Mouse (Mus musculus) B cell, adult 2 months (primary cell): ENCODE data around the gene Cfdp1.

Experiments used
- DNase-seq, 2 experiments: peaks; one replicate each; pipeline ENCODE4 v3.0.0; 2022

The Cfdp1 gene

DNA sequence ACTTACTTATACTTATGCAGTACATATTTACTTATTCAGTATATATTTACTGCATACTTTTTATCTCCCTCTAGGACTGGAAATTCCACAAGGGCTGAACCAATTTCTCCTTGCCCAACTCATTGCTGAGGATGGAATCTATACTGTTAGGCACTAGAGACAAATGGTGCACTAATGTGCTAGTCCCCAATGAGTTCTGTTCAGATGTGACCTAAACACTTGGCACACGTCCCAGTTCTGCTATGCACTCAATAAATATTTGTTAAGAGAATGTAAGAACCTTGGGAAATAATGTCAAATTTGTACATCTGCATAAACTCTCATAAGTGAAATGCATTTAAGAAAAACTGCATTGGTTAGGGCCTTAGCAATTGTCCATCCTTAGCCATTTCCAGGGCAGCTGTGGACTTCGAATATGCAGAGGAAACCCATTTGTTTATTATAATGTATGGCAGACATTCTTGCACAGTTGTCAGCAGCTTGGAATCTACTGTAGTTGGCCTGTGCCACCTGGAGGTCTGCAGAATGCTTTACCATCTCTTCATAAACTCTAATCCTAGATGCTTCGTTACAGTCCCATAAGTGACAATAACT is 60.7 kb downstream of the Cfdp1 start:
- DNase-seq: no peak

GRCm38 (mm10) chr8:111789639-111790038 is 64.5 kb downstream of the Cfdp1 start:
- no peak for DNase-seq

- DNase-seq: no peak
Measured at GRCm38 (mm10) chr8:111789200-111789599, 64.9 kb downstream of the Cfdp1 start.

- no peak for DNase-seq
Measured at GRCm38 (mm10) chr8:111788497-111788896, 65.6 kb downstream of the Cfdp1 start.

GRCm38 (mm10) chr8:111788085-111788484 is 66.0 kb downstream of the Cfdp1 start:
- DNase-seq: no peak

DNA sequence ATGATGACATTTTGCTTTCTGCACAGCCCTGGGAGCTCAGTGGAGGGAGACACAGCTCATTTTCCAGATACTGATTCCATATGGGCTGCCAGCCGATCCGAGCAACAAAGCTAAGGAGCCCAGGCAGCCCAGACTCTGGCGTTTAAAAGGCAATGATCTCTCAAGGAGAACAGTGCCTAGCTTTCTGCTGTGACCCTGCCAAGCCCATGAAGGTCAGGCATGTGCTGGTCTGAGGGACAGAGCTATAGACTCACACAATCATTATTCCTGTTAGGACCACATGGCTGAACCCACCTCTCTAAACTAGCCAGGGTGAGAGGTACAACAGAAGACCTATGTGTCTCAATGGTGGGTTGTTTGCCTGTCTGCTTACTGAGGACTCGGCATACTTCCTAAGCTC is 66.4 kb downstream of the Cfdp1 start:
- DNase-seq: no peak

- no peak for DNase-seq
Measured at GRCm38 (mm10) chr8:111786701-111787588, 67.1 kb downstream of the Cfdp1 start.

GRCm38 (mm10) chr8:111786116-111786515 is 68.0 kb downstream of the Cfdp1 start:
- DNase-seq: no peak

DNA sequence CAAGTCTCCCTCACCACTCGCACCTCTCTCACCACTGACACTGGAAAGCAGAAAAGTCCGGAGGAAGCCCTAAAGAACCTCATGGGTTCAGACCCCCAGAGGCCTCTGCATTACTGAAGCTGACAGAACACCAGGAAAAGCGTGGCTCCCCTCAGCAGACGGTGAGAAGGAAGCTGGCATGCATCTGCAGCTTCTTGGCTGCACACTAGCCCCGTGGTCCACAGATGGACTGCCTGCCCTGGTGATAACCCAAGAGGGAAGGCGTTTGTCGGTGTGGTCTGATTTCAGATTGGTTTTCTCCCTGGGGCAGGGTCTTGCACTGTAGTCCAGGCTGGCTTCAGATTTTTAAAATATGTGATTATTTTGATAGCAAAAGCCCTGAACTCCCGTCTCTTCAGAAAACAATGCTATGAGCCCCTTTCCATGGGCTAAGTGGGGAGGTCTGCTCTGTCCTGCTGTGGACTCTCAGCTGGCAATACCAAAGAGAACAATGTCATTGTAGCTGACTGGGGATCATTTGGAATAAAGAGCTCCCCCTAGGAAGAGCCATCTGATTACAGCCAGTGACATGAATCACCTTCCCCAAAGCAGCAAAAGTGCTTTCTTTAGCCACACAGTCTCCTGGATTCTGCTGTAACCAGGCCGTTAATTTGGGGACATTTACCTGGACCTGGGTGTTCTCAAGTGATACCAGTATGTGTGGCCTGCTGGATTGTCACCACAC is 71.3 kb downstream of the Cfdp1 start:
- no peak for DNase-seq

DNA sequence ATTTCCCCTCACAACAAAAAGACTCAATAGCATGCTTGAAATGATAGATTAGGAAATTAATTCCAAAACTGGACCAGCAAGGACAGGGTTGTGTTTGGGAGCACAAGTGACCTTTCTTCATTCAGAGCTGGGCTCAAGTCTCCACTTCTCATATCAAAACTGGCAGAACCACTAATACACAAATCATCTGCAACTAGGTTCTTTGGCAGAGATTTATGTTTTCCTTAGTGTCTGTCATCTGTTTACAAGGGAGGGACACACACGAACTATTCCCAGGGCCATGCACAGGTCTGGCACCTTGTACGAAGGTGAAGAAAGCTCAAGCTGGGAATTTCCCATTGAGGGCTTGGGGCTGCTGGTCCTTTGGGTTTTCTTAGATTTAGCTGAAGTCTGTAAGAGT is 71.9 kb downstream of the Cfdp1 start:
- no peak for DNase-seq

DNA sequence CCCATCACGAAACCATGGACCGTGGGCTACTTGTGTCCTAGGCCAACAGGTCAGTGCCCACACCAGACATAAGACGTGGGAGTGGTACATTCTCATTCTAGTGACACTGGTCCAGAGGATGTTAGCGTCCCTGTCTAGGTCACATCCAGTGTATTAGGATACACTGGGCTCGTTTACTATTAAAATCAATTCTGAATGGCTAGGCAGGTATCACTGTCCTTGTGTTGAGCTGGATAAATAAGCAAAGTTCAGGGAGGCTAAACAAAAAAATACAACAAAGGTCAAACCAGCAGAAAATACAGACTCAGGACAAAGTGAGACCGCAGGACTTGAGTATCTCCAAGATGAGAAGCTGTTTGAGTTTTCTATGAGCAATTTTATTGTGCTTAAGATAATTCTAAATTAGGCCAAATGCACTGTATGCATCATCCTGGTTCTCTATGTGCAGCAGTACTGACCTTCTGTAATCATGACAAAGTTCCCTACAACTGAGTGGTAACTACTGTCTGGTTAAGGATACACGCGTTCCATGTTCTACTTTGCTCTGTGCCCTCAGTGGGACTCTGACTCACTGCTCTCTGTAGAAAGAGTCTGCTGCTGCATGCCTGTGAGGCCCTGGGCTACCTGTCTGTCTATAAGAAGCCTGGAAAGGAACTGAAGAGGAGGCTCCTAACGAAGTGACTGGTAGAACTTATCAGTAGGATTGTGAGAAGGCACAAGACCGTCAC is 73.2 kb downstream of the Cfdp1 start:
- no peak for DNase-seq

- DNase-seq: no peak
Measured at GRCm38 (mm10) chr8:111779690-111780089, 74.4 kb downstream of the Cfdp1 start.

DNA sequence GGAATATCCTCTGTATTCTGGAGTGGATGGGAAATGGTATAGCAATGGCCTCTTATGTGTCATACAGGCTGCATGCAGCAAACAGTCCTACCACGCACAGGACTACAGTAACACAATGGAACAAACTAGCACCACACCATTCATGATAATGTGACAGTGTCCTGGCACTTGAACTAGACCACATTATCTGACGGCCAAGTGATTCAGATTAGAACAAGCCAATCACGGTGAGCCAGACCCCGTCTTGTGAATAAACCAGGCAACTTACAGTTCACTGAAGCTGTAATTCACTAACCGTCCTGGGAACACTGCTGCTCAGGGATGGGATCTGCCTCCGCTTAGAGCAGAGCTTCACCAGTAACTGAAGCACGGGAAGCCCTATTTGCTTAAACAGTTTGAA is 75.3 kb downstream of the Cfdp1 start:
- no peak for DNase-seq

GRCm38 (mm10) chr8:111776492-111776891 is 77.6 kb downstream of the Cfdp1 start:
- DNase-seq: no peak

DNA sequence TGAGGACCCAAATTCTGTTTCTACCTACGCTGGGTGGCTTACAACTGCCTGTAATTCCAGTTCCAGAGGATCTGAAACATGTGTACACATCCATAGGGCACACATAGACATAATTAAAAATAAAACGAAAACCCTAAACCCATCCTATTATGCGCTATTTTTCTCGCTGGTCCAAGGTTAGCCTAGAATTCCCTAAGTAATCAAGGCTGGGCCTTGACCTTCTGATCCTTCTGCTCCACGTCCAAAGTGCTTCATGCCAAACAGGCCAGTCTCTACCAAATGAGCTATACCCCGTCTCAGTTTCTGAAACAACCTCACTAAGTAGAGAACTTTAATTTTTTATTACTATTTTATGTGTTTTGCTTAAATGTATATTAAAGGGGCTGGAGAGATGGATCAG is 78.3 kb downstream of the Cfdp1 start:
- no peak for DNase-seq

DNA sequence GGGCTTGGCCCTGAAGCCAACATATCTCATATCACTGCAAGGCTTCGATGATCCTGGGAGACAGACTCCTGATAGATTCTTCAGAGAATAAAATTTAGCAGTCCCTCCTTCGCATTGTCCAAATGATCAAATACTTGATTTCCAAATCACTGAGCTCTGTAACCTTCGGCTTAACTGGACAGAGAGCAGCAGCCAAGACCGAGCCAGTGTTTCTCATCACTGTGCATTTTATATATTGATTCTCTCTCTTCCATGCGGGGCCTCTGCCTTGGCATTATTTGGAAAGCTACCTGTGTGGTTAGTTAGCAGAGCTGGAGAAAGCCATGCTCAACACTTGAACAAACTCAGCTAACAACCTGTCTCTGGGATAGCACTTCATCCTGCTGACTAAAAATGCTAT is 80.6 kb downstream of the Cfdp1 start:
- no peak for DNase-seq

- no peak for DNase-seq
Measured at GRCm38 (mm10) chr8:111773057-111773456, 81.0 kb downstream of the Cfdp1 start.

GRCm38 (mm10) chr8:111772083-111772482 is 82.0 kb downstream of the Cfdp1 start:
- no peak for DNase-seq

GRCm38 (mm10) chr8:111771625-111772020 is 82.5 kb downstream of the Cfdp1 start:
- DNase-seq: no peak

- DNase-seq: no peak
Measured at GRCm38 (mm10) chr8:111770958-111771624, 83.0 kb downstream of the Cfdp1 start.

GRCm38 (mm10) chr8:111769764-111770428 is 84.2 kb downstream of the Cfdp1 start:
- no peak for DNase-seq

DNA sequence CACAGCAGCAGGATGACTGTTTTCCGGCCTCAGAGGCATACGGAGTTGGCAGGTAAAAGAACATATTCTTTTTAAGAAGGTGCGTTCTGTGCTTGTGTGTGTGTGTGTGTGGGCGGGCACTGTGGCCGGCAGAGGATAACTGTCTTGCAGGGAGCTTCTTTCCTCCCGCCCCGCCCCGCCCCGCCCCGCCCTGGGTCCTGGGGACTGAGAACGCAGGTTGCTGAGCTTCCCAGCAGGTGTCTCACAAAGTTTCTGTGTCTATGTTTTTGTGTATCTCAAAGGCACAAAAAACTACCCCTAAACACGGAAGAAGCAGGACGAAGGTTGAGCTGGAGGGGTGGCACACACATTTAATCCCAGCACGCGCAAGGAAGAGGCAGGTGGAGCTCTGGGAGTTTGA is 84.8 kb downstream of the Cfdp1 start:
- no peak for DNase-seq
